9 mouse cellular contexts compared by ENCODE assay signal in the genomic region with DNA sequence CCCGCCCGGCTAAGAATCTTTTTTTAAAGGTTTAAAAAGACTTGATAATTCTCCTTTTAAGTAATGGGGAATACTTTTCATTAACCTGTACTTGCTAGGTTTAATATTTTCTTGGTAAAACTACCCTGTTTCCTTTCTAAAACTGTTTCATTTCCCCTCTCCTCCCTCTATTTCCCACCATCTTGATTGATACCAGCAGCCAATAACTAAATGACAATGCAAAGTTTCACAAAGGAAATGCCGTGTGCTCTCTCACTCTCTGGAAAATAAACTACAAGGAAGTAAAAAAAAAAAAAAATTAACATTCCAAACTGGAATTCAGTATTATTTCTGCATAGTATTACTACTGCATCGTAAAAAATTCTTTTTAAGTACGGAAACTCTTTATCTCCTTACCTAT. TPM values are rescaled to one million over a fixed set of nuclear protein-coding genes. Genes with fewer than 3 reads are reported as not detected.
A peak's percentile ranks its signal among the peaks of the same experiment; 100 is the strongest.
DNase-seq lines count a peak whose midpoint lies in the region; ATAC-seq and TF ChIP-seq lines count a peak whose summit lies in the region.
"Had no signal": no experiment of that assay in that cellular context is flagged by ENCODE, and none has a peak within 500 bp of the region (broad histone marks: within the 10 kb centered on the region; RNA-seq: fewer than 3 reads in every experiment).

No protein-coding gene starts in this region.

- 52% methylated on average over 5 of the region's 5 CpGs for WGBS in heart, postnatal 0 days
- WGBS in hindbrain, embryonic 13.5 days: 63% methylated on average over 5 of the region's 5 CpGs
- 63% methylated on average over 5 of the region's 5 CpGs for WGBS in midbrain, embryonic 11.5 days

- H3K4me2 ChIP-seq in heart, postnatal 0 days (ENCODE audit: low read depth, low read length): peak overlapping the region; percentile 46; the same call in 1 of the 2 replicates
- peak overlapping the region; percentile 45 for H3K4me2 ChIP-seq in hindbrain, embryonic 13.5 days
- H3K4me2 ChIP-seq in midbrain, embryonic 11.5 days: peak overlapping the region; percentile 35; the same call in 1 of the 2 replicates

- no peak for ATAC-seq in heart, postnatal 0 days (ENCODE audit: insufficient read depth, low read depth)
- ATAC-seq in hindbrain, embryonic 13.5 days (ENCODE audit: low FRiP score): no peak
- no peak for ATAC-seq in midbrain, embryonic 11.5 days (ENCODE audit: low FRiP score)
- ATAC-seq in monocyte, adult 5-6 weeks (replicated peaks; ENCODE audit: insufficient number of reproducible peaks, low FRiP score, low TSS enrichment, poor library complexity, severe bottlenecking): no peak

- no peak overlapping the region for H3K27ac ChIP-seq in heart, postnatal 0 days (ENCODE audit: low read depth)
- H3K27ac ChIP-seq in bone marrow macrophage, adult 2 months (ENCODE audit: insufficient read depth, low read depth, low read length): peak overlapping the region; percentile 92
- H3K27ac ChIP-seq in hindbrain, embryonic 13.5 days: no peak overlapping the region
- no peak overlapping the region for H3K27ac ChIP-seq in midbrain, embryonic 11.5 days (ENCODE audit: low read depth, low read length)

- H3K4me1 ChIP-seq in heart, postnatal 0 days (ENCODE audit: control insufficient read depth, insufficient read depth): no peaks in the 10 kb centered on the region
- no peaks in the 10 kb centered on the region for H3K4me1 ChIP-seq in bone marrow macrophage, adult 2 months (ENCODE audit: control insufficient read depth, insufficient read depth, low read length)
- no peaks in the 10 kb centered on the region for H3K4me1 ChIP-seq in hindbrain, embryonic 13.5 days (replicated peaks)
- H3K4me1 ChIP-seq in midbrain, embryonic 11.5 days (ENCODE audit: control insufficient read depth, insufficient read depth, low read length): no peaks in the 10 kb centered on the region

- no peaks in the 10 kb centered on the region for H3K27me3 ChIP-seq in heart, postnatal 0 days (ENCODE audit: control insufficient read depth, insufficient read depth, low read length)
- H3K27me3 ChIP-seq in hindbrain, embryonic 13.5 days: no peaks in the 10 kb centered on the region
- H3K27me3 ChIP-seq in midbrain, embryonic 11.5 days (ENCODE audit: control insufficient read depth, insufficient read depth, low read length): no peaks in the 10 kb centered on the region

- TF ChIP-seq POLR2A in bone marrow macrophage, adult 2 months (IDR thresholded peaks at IDR 0.05; ENCODE audit: borderline replicate concordance, low read depth, low read length): no peak

- TF ChIP-seq CTCF in heart, postnatal 0 days (IDR thresholded peaks at IDR 0.05; ENCODE audit: low read depth): no peak
- TF ChIP-seq CTCF in bone marrow macrophage, adult 2 months (IDR thresholded peaks at IDR 0.05; ENCODE audit: low read depth, low read length): no peak

- H3K9me3 ChIP-seq in heart, postnatal 0 days (replicated peaks; ENCODE audit: control insufficient read depth, low read length): no peaks in the 10 kb centered on the region
- no peaks in the 10 kb centered on the region for H3K9me3 ChIP-seq in hindbrain, embryonic 13.5 days
- H3K9me3 ChIP-seq in midbrain, embryonic 11.5 days (ENCODE audit: control insufficient read depth, low read length): no peaks in the 10 kb centered on the region

- TF ChIP-seq EP300 in heart, postnatal 0 days (IDR thresholded peaks at IDR 0.05; ENCODE audit: low read depth): no peak

- intact Hi-C loops in heart, postnatal 14 days (cut with DNase I): no loop called here

- H3K4me3 ChIP-seq in heart, postnatal 0 days (ENCODE audit: low read depth, low read length): peak overlapping the region; percentile 51
- H3K4me3 ChIP-seq in bone marrow macrophage, adult 2 months (ENCODE audit: insufficient read depth, low read length): peak overlapping the region; percentile 72; the same call in 1 of the 2 replicates
- H3K4me3 ChIP-seq in hindbrain, embryonic 13.5 days: peak overlapping the region; percentile 44
- H3K4me3 ChIP-seq in midbrain, embryonic 11.5 days (ENCODE audit: low read depth, low read length): peak overlapping the region; percentile 36; the same call in 1 of the 2 replicates

- H3K36me3 ChIP-seq in heart, postnatal 0 days (replicated peaks; ENCODE audit: control insufficient read depth, insufficient read depth, low read length): no peaks in the 10 kb centered on the region
- no peaks in the 10 kb centered on the region for H3K36me3 ChIP-seq in hindbrain, embryonic 13.5 days
- no peaks in the 10 kb centered on the region for H3K36me3 ChIP-seq in midbrain, embryonic 11.5 days (ENCODE audit: control insufficient read depth, insufficient read depth, low read length)

- no peak overlapping the region for H3K9ac ChIP-seq in heart, postnatal 0 days (replicated peaks; ENCODE audit: low read depth, low read length)
- H3K9ac ChIP-seq in hindbrain, embryonic 13.5 days: no peak overlapping the region
- H3K9ac ChIP-seq in midbrain, embryonic 11.5 days (ENCODE audit: low read length): no peak overlapping the region

- no peak for DNase-seq in heart, postnatal 0 days (ENCODE audit: low spot score)
- DNase-seq in heart, postnatal 14 days: no peak
- no peak for DNase-seq in midbrain, embryonic 11.5 days (ENCODE audit: low spot score, missing footprints)
- no peak for DNase-seq in right cerebral cortex, postnatal 36 days (ENCODE audit: low spot score in 2 of 2)
- no peak for DNase-seq in ovary, postnatal 36 days (ENCODE audit: low spot score)
- DNase-seq: kidney, adult 18-20 months had no signal

RNA-seq across cellular contexts. Expression of gene Uty, which starts 1.1 kb away (rescaled TPM):
- total RNA-seq in heart, postnatal 0 days (2014; rRNA removed; ENCODE audit: low replicate concordance): 11.4 and 17.1 TPM in 2 replicates
- not detected in 2 replicates for polyA plus RNA-seq in heart, postnatal 0 days (2015; fragmentation: Nextera tagmentation; extraction: Ambion mirVana)
- 10 to 100 TPM in 1 of 2 experiments, not detected in 1; 24.8 TPM for total RNA-seq in heart, postnatal 14 days (2021)
- not detected in 2 replicates for polyA plus RNA-seq in bone marrow macrophage, adult 2 months (2012; ENCODE audit: insufficient read depth, insufficient read length, missing spikeins)
- polyA plus RNA-seq in hindbrain, embryonic 13.5 days (2015; fragmentation: Nextera tagmentation; extraction: Ambion mirVana): 10.7 and 13.8 TPM in 2 replicates
- polyA plus RNA-seq in midbrain, embryonic 11.5 days (2014; fragmentation: Nextera tagmentation; extraction: Ambion mirVana): 10.7 and 12.0 TPM in 2 replicates
- 31.4 to 35.3 TPM (median 33.0 TPM) in 3 replicates for total RNA-seq in monocyte, adult 5-6 weeks (2017)

RNA-seq across cellular contexts. Expression of gene Ddx3y, which starts 42.0 kb away (rescaled TPM):
- total RNA-seq in heart, postnatal 0 days (2014; rRNA removed; ENCODE audit: low replicate concordance): 15.8 and 16.8 TPM in 2 replicates
- polyA plus RNA-seq in heart, postnatal 0 days (2015; fragmentation: Nextera tagmentation; extraction: Ambion mirVana): not detected in 2 replicates
- 10 to 100 TPM in 1 of 2 experiments, not detected in 1; 59.2 TPM for total RNA-seq in heart, postnatal 14 days (2021)
- not detected in 2 replicates for polyA plus RNA-seq in bone marrow macrophage, adult 2 months (2012; ENCODE audit: insufficient read depth, insufficient read length, missing spikeins)
- 14.8 and 16.9 TPM in 2 replicates for polyA plus RNA-seq in hindbrain, embryonic 13.5 days (2015; fragmentation: Nextera tagmentation; extraction: Ambion mirVana)
- polyA plus RNA-seq in midbrain, embryonic 11.5 days (2014; fragmentation: Nextera tagmentation; extraction: Ambion mirVana): 13.2 and 16.8 TPM in 2 replicates
- 134 to 227 TPM (median 223 TPM) in 3 replicates for total RNA-seq in monocyte, adult 5-6 weeks (2017)
